Mouse (Mus musculus) hindbrain, postnatal 0 days (tissue): Measurements from ENCODE around the gene Mfsd13b. TPM values are rescaled to one million over a fixed set of nuclear protein-coding genes. Genes with fewer than 3 reads are reported as not detected.
A peak's percentile ranks its signal among the peaks of the same experiment; 100 is the strongest.
"Not testable (repeated sequence)": the region's sequence is repeated elsewhere in the genome, so short reads cannot be mapped to it uniquely, and the experiment has no call there.

Source experiments
- ATAC-seq: fragments of 200-750 bp; cut with Nextera tagmentation; 2 replicates; pipeline ENCODE4 v1.8.0; 2017; ENCODE audit warnings: mild to moderate bottlenecking, moderate TSS enrichment, moderate library complexity
- DNase-seq: peaks from one replicate; pipeline ENCODE4 v3.0.0-alpha.2; 2015; ENCODE audit warnings: low spot score
- H3K27ac ChIP-seq: fragments of 300-500 bp; sonication (generic); 2 replicates; pipeline ENCODE4 v1.5.1; 2014; ENCODE audit warnings: mild to moderate bottlenecking
- H3K27me3 ChIP-seq: fragments of 300-500 bp; sonication (generic); 2 replicates; pipeline ENCODE4 v1.6.1; 2014; ENCODE audit warnings: low read length, mixed read lengths; ENCODE audit not compliant: insufficient read depth
- H3K36me3 ChIP-seq: fragments of 300-500 bp; sonication (generic); 2 replicates; pipeline ENCODE4 v1.6.1; 2014; ENCODE audit warnings: low read length, mixed read lengths; ENCODE audit not compliant: insufficient read depth
- H3K4me1 ChIP-seq: fragments of 300-500 bp; sonication (generic); 2 replicates; pipeline ENCODE4 v1.6.1; 2014; ENCODE audit warnings: antibody characterized with exemption, low read length, mixed read lengths; ENCODE audit not compliant: insufficient read depth
- H3K4me2 ChIP-seq: fragments of 300-500 bp; sonication (generic); 2 replicates; pipeline ENCODE4 v1.6.1; 2014; ENCODE audit warnings: low read depth, mild to moderate bottlenecking, low read length, moderate library complexity, mixed read lengths
- H3K4me3 ChIP-seq: fragments of 300-500 bp; sonication (generic); 2 replicates; pipeline ENCODE4 v1.5.1; 2014; ENCODE audit warnings: low read length
- H3K9ac ChIP-seq: fragments of 300-500 bp; sonication (generic); replicated peaks from 2 replicates; pipeline ENCODE4 v1.6.1; 2014; ENCODE audit warnings: mild to moderate bottlenecking, low read length, moderate library complexity, mixed read lengths
- H3K9me3 ChIP-seq: fragments of 300-500 bp; sonication (generic); 2 replicates; pipeline ENCODE4 v1.6.1; 2016; ENCODE audit warnings: low read length, mixed read lengths
- CTCF ChIP-seq: IDR thresholded peaks from 2 replicates; pipeline ENCODE4 v1.5.1; 2016; ENCODE audit warnings: antibody characterized with exemption, control low read depth, low read depth
- WGBS: fragments of 180-500 bp; shearing (Covaris S2); extraction: QIAGEN DNeasy Blood & Tissue Kit; methylation state at CpG from one replicate; pipeline ENCODE4 v1.1.7; 2014; 5-methylcytosine and 5-hydroxymethylcytosine counted together
- polyA plus RNA-seq: library from polyadenylated mRNA; unstranded; fragments of >200 nt; fragmentation: Nextera tagmentation; extraction: Ambion mirVana; gene quantifications from 2 replicates; pipeline ENCODE4 v1.2.1, GENCODE M21; 2015
- total RNA-seq: library from RNA; depleted of rRNA; stranded (reverse); fragments of >200 nt; gene quantifications from 2 replicates; pipeline ENCODE4 v1.2.3, GENCODE M21; 2014

The Mfsd13b gene
- total and polyA plus RNA-seq, 2 experiments from 2014 or later, result 0.21 to 1.3 TPM

DNA sequence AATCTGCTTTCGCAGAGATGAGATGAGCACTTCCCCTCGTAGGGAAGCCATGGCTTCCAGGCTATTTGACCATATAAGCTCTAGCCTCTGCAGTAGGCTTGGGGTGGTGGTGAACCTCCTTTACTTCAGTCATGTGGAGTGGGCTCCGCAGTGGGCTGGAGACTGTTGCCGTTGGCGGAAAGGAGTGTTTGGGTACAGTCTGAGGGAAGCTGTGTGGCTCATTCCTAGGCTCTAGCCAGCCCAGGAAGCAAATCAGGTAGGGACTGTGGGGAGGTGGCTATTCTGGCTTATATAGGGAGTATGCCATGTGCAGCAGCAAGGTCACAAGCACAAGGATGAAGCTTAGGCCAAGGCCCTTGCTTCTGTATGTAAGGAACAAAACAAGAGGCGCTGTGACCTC lies 41.1 kb upstream of the Mfsd13b start:
- ATAC-seq (no peak), DNase-seq (no peak)
- Histone ChIP-seq H3K4me3 (no peak overlapping the region), H3K4me2 (no peak overlapping the region), H3K9ac (no peak overlapping the region), H3K27me3 (no peaks in the 10 kb centered on the region), H3K4me1 (no peaks in the 10 kb centered on the region), H3K9me3 (no peaks in the 10 kb centered on the region), H3K36me3 (peaks cover 69% of the 10 kb centered on the region), H3K27ac (no peak overlapping the region)
- WGBS, result 96% methylated on average over 6 of the region's 6 CpGs
- TF ChIP-seq CTCF, result no peak

DNA sequence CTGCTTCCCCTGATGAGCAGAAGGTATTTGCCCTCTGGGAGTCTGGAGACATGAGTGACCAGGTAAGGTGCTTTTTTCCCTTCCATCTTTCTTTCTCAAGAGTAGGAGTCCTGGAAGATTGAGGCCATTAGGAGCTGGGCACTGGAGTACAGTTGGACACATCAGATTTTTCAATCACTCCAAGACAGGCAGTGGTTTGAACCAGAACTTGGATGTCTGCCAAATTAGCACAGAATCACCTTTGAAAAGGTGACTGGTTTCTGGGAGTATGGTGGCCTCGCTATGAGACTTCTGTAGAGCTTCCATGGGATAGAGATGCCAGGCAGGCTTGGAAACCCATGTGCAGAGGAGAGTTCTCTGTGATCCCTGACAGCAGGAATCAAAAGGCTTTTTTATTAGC lies 39.8 kb upstream of the Mfsd13b start:
- 81% methylated on average over 1 of the region's 1 CpGs for WGBS
- Histone ChIP-seq H3K9ac (no peak overlapping the region), H3K36me3 (peaks cover 61% of the 10 kb centered on the region), H3K27ac (no peak overlapping the region), H3K9me3 (no peaks in the 10 kb centered on the region), H3K4me3 (no peak overlapping the region), H3K4me1 (no peaks in the 10 kb centered on the region), H3K4me2 (no peak overlapping the region), H3K27me3 (no peaks in the 10 kb centered on the region)
- no peak for TF ChIP-seq CTCF
- no peak for ATAC-seq
- DNase-seq, result no peak

DNA sequence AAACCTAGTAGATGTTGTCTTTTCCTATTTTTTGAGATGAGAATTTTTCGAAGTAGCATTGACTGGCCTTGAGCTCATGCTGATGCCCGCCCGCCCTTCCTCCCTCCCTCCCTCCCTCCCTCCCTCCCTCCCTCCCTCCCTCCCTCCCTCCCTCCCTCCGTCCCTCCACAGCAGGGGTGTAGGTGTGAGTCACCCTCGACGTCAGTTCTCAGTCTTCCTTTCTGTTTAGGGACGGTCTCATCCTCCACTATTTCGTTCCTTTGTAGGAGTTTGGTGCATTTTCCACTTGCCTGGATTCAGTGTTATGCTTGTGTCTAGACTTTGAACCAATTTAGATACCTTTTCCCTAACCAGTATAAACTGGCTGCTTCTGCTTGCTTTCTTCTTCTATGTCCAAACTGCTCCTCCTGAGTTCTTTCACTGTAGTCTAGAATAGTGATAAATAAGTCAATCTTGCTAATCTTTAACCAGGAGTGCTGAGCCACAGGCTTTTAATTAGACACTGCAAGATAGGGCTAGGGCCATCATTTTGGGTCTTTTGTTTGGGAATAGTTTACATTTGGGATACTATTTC lies 38.3 kb upstream of the Mfsd13b start:
- no peaks in the 10 kb centered on the region for H3K9me3 ChIP-seq
- peaks cover 50% of the 10 kb centered on the region for H3K36me3 ChIP-seq
- no peak overlapping the region for H3K4me2 ChIP-seq
- no peaks in the 10 kb centered on the region for H3K27me3 ChIP-seq
- no peak for ATAC-seq
- no peak for DNase-seq
- H3K4me1 ChIP-seq, result no peaks in the 10 kb centered on the region
- H3K4me3 ChIP-seq, result no peak overlapping the region
- no peak overlapping the region for H3K27ac ChIP-seq
- WGBS, result 78% methylated on average over 7 of the region's 8 CpGs
- TF ChIP-seq CTCF, result no peak
- H3K9ac ChIP-seq, result no peak overlapping the region

DNA sequence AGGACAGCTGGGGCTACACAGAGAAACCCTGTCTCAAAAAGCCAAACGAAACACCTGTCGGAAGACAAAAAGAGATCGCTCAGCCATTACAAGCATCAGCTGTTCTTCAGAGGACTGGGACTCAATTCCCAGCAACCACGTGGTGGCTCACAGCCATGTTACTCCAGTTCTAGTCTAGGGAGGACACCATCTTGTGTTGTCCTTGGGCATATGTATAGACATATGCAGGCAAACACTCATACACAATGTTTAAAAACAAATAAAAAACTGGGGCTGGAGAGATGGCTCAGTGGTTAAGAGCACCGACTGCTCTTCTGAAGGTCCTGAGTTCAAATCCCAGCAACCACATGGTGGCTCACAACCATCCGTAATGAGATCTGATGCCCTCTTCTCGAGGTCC lies 28.7 kb upstream of the Mfsd13b start:
- ATAC-seq, result not testable (repeated sequence)

DNA sequence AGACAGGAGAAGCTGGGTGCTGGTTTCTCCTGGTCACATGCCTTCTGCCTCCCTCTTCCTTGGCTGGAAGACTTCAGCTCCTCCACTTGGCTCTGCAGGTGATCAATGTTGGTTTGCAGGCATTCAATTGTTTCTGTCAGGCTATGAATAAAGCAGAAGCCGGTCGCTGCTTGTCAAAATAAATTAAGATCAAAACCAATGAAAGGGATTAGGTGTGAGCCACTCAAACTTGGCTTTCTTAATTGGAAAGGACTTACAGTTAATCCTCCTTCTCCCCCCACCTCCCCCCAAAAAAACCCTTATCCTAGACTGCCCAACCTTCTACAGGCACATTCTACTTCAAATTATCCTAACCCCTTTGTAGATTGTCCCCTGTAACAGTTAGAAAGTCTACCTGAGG lies 22.2 kb upstream of the Mfsd13b start:
- Histone ChIP-seq H3K9me3 (no peaks in the 10 kb centered on the region), H3K9ac (no peak overlapping the region), H3K4me3 (no peak overlapping the region), H3K36me3 (peaks cover 17% of the 10 kb centered on the region; the same call in 1 of the 2 replicates), H3K27ac (no peak overlapping the region), H3K27me3 (no peaks in the 10 kb centered on the region), H3K4me1 (no peaks in the 10 kb centered on the region), H3K4me2 (no peak overlapping the region)
- DNase-seq, result no peak
- TF ChIP-seq CTCF, result no peak
- no peak for ATAC-seq
- WGBS, result 59% methylated on average over 2 of the region's 2 CpGs

More for the DNA sequence above, 28.7 kb upstream of the Mfsd13b start:
- H3K9ac ChIP-seq, H3K27ac ChIP-seq, H3K9me3 ChIP-seq, H3K4me2 ChIP-seq, H3K4me1 ChIP-seq, H3K4me3 ChIP-seq, DNase-seq, H3K27me3 ChIP-seq: not testable (repeated sequence)
- WGBS, result 81% methylated on average over 7 of the region's 7 CpGs
- peaks cover 14% of the 10 kb centered on the region; the same call in 1 of the 2 replicates for H3K36me3 ChIP-seq

DNA sequence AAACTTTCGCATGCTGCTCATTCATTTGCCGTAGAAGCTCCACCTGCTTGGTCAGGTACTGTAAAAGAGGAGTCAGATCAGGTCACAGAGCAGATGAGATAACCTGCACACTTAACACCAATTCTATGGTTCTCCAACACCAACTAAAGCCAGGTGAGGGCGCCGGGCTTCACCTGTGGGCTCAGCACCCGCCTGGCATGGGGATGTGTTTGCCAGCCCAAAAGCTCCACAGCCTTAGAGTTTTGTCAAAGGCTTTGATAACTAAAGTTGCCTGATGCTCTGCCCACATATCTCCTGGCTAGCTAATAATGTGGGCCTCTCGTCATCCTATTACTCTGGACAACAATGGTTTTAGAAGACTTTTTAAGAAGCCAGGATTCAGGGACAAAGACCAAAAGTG lies 21.7 kb upstream of the Mfsd13b start:
- Histone ChIP-seq H3K4me1 (no peaks in the 10 kb centered on the region), H3K27ac (no peak overlapping the region), H3K9ac (no peak overlapping the region), H3K4me3 (no peak overlapping the region), H3K27me3 (no peaks in the 10 kb centered on the region), H3K36me3 (peaks cover 17% of the 10 kb centered on the region; the same call in 1 of the 2 replicates), H3K9me3 (no peaks in the 10 kb centered on the region), H3K4me2 (no peak overlapping the region)
- DNase-seq (no peak), ATAC-seq (no peak)
- peak; percentile 23; the same call in 1 of the 2 replicates for TF ChIP-seq CTCF
- 83% methylated on average over 6 of the region's 6 CpGs for WGBS

DNA sequence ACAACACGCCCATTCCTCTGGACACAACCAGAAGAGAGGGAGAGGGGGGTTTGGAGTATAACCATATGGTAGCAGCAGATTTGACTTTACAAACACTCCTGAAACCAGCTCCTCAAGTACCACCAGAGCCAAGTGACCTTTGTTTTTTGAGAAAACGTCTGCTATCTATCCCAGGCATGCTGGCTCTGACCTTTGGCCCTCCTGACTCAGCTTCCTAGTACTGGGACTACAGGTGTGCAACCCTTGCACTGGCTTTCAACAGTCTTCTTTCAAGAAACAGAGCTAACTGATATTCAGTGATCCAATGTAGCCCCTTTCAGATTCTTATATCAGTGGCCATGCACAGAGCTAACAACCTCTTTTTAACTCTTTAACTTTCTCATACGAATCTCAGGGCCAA lies 20.4 kb upstream of the Mfsd13b start:
- no peak for DNase-seq
- 66% methylated on average over 3 of the region's 3 CpGs for WGBS

More for the DNA sequence above, 20.4 kb upstream of the Mfsd13b start:
- no peak overlapping the region for H3K9ac ChIP-seq
- no peak for TF ChIP-seq CTCF
- H3K4me3 ChIP-seq, result no peak overlapping the region
- no peaks in the 10 kb centered on the region for H3K4me1 ChIP-seq
- no peak overlapping the region for H3K4me2 ChIP-seq
- no peaks in the 10 kb centered on the region for H3K9me3 ChIP-seq
- H3K27me3 ChIP-seq, result no peaks in the 10 kb centered on the region
- H3K36me3 ChIP-seq, result peaks cover 9% of the 10 kb centered on the region; the same call in 1 of the 2 replicates
- no peak overlapping the region for H3K27ac ChIP-seq
- ATAC-seq, result no peak
